Mouse (Mus musculus) spleen, adult 12 weeks (tissue): ENCODE results near the gene Fbxo11.
"Not testable (repeated sequence)": the region's sequence is repeated elsewhere in the genome, so short reads cannot be mapped to it uniquely, and the experiment has no call there.

Experiments used
- DNase-seq: peaks from one replicate; pipeline ENCODE4 v3.0.0; 2022; ENCODE audit warnings: low spot score

The Fbxo11 gene

GRCm38 (mm10) chr17:87963081-87964075 is 101.7 kb downstream of the Fbxo11 start:
- DNase-seq = no peak

GRCm38 (mm10) chr17:87959931-87960330 is 105.2 kb downstream of the Fbxo11 start:
- not testable (repeated sequence) for DNase-seq

- DNase-seq = not testable (repeated sequence)
Observed at GRCm38 (mm10) chr17:87959406-87959805, 105.7 kb downstream of the Fbxo11 start.

GRCm38 (mm10) chr17:87958283-87958682 is 106.8 kb downstream of the Fbxo11 start:
- DNase-seq = no peak

GRCm38 (mm10) chr17:87957096-87957840 is 107.8 kb downstream of the Fbxo11 start:
- DNase-seq = no peak

GRCm38 (mm10) chr17:87954618-87955124 is 110.4 kb downstream of the Fbxo11 start:
- DNase-seq = not testable (repeated sequence)

GRCm38 (mm10) chr17:87948965-87949584 is 116.0 kb downstream of the Fbxo11 start:
- DNase-seq = peak; percentile 38
